Mouse (Mus musculus): Measurements from ENCODE around the gene Epb41l1.

Epb41l1 gene

DNA sequence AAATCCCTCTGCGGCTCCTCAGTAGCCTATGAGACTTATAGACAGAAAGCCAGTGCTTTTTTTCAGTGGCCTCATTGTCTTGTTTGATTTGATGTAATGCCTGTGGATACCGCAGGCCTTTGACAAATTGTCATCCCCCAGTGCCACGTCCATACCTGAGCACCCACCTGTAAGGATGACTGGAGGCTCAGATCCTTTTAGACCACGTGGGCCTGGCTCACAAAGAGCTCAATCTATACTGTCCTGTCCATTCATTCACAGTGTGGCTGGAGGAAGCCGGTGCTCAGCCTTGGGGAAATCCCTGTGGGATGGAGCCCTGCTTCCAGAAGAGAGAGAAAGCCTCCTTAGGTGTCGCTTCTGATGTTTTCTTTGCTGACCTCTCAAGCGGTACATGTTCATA lies 62.5 kb downstream of the Epb41l1 start:
- CTCF ChIA-PET: no interaction called here

DNA sequence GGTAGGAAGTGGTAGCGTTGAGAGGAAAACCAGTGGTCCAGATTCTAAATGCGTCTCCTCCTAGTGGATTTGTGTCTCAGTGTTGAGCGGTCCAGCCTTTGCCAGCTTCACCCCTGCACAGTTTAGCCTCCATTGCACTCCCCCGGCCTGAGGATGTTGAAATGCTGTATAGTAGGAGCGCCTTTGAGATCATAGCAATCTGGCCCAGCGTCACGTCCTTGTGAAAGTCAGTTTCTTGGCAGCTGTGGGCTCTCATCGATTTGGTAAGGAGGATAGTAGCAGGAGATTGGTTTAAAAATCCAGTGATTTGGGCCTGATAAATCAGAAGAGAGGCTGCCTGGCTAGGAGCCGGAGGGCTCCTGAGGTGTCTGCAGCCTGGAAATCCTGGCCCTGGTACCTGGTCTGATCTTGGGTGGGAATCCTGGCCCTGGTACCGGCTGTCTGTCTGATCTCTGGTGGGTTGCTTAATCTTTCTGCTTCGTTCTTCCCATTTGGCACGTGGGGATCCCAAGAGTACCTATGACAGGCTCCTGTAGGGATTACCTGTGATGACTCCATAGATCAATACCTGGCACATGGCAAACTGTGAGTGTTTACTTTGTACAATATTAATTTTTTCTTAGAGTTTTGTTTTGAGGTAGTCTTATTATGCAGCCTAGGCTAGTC lies 65.5 kb downstream of the Epb41l1 start:
- CTCF ChIA-PET: no interaction called here

DNA sequence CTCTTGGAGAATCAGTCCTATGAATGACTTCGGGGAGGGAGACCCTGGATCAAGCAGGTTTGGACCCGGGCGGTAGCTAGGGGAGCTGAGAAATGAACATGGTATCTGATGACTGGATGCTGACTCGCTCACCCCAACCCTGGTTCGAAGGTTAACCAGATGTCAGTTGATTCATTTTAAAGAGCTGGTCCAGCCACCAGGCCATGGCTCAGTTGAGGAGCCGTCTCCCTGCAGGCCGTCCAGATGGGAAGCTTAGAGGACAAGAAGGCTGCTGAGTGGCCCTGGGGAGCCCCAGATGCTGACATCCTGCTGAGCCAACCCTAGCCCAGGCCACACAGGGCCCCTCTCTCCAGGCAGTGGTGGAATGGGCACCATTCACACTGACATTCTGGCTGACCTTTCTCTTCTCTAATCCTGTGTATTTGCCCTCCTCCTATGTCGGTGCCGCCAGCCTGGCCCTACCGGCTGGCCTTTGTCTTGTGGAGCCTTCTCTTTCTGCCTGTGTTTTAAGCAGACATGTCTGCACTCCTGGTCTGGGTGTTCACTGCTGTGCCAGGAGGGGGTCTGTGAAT lies 67.0 kb downstream of the Epb41l1 start:
- CTCF ChIA-PET: interaction anchor here (0.7 kb wide), 1 partner anchor 36 kb away, joined by 4 read pairs; no protein-coding TSS in a partner anchor

DNA sequence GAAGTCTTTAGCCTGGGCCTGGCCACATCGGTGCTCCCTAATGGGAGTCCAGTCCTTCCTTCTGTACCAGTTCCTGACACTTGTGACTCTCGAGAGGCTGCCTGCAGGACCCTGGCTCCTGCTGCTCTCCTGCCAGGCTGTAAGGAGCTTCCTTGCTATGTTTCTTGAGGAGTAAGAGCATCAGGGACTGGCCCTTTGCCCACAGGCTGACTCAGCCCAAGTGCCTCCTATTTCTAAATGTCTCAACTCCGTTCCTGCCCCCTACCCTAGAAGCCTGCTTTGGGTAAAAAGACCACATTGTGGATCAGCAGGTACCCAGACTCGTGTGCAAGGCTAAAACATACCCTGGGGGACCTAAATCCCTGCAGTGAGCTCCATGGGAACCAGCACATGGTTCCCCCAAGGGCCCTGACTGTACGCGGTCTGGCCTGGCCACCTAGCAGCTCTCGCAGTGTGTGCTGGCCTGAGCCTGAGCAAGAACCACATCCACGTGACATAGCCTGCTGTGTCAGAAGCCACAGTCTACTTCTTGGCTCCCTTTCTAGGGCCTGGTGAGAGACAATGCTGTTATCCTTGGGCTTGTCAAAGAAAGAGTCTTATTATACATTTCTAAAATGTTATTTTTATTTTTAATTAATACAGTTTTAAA lies 67.6 kb downstream of the Epb41l1 start:
- CTCF ChIA-PET: no interaction called here

DNA sequence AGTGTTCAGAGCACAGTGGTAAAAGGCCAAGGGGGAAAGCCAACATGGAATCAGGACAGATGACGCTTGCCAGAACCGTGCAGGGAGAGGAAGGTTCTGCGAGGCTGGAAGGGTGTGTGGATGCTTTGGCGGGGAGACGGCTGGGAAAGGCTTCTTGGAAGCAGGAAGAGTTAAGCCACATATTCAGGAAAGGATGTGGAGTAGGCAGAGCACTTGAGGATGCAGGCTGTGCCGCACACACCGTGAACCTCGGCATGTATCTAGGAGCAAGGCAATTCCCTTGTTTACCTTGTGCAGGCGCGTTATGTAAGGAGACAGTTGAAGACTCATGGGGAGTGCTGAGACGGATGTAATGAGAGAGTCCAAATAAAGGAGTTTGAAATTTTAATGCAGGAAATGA lies 69.5 kb downstream of the Epb41l1 start:
- CTCF ChIA-PET: no interaction called here

DNA sequence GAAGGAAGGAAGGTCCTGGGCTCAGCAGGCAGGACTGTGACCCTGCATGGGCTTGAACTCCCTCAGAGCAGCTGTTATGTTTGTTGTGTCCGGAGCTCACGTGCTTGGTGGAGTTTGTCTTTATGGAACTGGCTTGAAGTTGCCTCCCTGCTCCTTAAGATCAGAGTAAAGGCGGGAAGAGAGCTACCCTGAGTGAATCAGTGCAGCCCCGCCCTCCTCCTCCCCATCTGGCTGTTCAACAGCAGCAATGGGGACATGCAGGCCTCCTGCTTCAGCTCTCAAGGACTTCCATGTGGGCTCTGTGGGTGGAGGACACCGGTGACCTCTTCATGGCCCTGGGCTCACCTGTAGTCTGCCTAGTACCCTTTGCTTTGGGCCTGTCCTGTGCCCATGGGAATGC lies 71.1 kb downstream of the Epb41l1 start:
- CTCF ChIA-PET: no interaction called here

DNA sequence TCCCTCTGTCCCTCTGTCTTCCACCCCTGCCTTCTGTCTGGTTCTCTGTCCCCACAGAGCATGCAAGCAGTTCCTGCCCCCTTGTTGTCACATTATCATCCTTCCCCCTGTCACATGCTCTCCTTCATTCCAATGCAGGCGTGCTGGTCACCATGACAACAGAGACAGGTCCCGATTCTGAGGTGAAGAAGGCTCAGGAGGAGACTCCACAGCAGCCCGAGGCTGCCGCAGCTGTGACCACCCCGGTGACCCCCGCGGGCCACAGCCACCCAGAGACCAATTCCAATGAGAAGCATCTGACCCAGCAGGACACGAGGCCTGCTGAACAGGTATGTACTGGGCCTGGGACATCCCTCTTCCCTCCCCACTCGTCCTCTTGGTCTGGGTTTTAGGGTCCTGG lies 73.1 kb downstream of the Epb41l1 start:
- CTCF ChIA-PET: no interaction called here

DNA sequence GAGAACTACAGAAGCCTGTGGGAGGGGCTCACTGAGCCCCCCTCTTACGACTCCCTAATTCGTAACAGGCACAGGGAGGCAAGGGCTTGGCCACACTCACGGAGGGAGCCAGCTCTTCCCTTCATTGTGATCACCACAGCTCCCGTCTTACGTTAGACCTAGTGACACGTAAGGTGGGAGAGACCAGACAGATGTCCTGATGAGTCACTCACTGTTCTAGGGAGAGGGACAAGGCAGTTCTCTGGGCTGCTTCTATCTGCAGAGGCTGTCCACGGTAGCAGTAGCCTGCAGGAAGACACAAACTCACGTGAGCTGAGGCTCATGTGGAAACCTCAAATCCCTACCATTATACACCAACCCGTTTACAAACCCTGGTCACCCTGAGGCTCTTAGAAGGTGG lies 73.8 kb downstream of the Epb41l1 start:
- CTCF ChIA-PET: no interaction called here

DNA sequence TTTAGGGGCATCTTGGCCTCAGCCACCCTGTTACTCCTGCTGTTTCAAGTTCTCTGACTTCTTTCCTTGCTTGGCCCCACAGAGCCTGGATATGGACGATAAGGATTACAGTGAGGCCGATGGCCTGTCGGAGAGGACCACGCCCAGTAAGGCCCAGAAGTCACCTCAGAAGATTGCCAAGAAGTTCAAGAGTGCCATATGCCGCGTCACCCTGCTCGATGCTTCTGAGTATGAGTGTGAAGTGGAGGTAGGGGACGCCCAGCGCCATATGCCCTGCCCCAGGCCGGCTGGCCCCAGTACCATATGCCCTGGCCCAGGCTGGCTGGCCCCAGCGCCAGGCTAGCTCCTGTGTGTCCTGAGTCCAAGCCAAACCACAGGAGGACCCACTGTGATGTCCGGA lies 74.2 kb downstream of the Epb41l1 start:
- CTCF ChIA-PET: no interaction called here

DNA sequence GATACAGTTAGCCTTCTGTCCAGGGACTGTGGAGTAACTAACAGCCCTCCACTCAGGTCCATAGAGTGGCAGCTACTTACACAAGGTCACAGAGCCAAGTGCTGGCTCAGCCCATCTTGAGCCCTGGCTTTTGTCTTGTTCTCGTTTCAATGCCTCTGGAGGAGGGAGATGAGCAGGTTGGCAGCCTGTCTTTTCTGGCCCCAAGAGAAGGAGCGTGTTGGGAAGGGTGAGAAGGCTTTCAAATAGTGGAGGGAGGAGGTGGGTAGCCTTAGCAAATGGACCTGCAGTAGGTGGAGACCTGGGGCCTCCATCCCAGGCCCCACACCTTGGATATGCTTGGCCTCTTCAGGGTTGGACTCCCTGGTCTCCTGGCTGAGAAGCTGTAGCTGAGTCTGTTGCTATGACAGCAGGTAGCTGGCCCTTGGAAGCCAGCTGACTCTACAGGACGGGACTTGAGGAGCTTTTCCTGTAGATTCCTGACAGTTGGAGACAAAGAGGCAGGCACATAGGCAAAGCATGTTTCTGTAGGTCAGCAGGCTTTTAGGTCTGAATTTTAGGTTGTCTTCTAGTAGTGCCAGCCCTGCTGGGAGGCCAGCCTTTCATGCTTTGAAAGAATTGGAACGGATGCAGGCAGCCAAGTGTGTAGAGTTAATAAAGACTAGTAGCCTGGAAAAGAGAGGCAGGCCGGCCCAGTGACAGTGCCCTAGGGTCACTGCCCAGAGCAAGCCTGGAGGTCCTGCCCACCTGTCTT lies 76.3 kb downstream of the Epb41l1 start:
- CTCF ChIA-PET: interaction anchor here (0.6 kb wide), 1 partner anchor 17 kb away, joined by 3 read pairs; no protein-coding TSS in a partner anchor

DNA sequence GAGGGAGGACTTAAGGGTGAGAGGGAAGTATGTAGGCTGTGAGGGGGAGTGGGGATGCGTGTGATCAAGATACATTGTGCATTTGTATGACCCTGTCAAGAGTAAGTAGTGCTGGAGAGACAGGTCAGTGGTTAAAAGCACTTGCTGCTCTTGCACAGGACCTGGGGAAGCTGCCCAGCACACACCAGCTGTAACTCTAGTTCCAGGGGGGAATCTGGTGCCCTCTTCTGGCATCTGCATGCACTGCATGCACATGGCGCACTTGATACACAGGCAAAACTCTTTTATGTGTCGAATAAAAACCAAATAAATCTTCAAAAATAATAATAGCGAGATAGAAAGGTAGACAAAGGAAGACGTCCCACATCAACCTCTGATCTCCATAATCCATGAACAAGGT lies 77.2 kb downstream of the Epb41l1 start:
- CTCF ChIA-PET: interaction anchor here (0.6 kb wide), 1 partner anchor 1110 kb away, joined by 4 read pairs; no protein-coding TSS in a partner anchor

DNA sequence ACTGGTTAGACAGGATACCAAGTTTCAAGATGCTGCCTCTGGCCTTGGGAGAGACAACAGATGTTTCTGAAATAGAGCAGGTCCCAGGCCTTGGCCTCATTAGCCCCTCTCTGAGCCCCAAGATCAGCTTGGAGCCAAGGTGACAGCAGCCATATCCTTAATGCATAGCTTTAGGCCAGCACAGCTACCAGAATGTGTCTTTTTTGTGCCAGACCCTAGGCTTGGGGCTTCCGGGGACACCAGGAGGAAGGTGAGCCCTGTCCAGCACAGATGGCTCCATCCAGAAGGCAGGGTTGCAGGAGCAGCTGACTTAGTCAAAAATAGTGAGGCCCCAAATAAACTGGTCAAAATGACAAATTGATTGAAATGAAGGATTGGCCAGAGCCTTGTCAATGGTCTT lies 80.3 kb downstream of the Epb41l1 start:
- CTCF ChIA-PET: no interaction called here

DNA sequence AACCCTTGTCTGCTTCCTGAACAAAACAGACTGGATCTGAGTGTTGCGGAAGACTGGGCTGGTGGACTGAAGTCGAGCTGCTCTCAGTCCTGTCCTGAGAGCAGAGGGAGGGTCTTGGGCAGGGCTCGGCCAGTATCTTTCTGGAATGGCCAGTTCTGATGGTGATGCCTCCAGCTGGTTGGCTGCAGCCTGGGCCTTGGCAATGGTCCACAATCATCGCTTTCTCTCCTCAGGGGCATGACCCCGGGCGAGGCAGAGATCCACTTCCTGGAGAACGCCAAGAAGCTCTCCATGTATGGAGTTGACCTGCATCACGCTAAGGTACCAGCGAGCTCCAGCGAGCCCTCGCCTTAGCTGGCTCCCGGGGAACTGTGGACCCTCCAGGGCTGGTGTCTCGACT lies 84.8 kb downstream of the Epb41l1 start:
- CTCF ChIA-PET: no interaction called here

DNA sequence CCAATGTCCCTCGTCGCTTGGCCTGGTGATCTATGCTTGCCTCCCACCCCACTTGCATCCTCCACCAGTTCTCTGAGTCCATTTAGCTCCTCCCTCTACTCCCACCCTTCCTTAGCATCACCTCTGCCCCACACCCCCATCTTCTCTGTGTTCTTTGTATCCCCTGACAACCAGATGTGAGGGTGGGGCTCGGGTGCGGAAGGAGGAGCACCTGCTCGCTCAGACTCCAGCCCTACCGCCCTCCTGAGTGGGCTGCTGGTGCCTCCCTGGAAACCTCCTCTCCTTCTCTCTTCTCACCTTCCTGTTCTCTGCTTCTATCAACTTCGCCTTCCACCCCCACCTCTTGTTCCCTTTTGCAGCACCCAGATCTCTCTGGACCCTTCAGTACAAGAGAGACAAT lies 91.3 kb downstream of the Epb41l1 start:
- CTCF ChIA-PET: no interaction called here

DNA sequence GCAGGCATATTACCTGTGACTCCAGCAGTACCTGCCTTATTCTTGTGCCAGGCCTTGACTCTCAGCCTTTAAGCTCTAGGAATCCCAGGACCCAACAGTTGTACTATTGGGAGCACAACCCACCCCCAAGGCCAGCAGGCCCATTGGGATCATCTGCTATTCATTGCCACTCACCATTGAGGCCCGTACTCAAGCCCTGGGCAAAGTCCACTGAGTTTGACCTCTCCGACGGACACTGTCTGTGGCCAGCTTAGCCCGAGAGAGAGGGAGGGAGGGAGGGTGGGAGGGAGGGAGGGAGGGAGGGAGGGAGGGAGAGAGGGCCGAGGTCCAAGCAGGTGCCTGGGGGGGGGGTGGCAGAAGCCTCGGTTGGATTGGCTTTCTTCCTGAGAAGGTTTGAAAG lies 91.9 kb downstream of the Epb41l1 start:
- CTCF ChIA-PET: no interaction called here

DNA sequence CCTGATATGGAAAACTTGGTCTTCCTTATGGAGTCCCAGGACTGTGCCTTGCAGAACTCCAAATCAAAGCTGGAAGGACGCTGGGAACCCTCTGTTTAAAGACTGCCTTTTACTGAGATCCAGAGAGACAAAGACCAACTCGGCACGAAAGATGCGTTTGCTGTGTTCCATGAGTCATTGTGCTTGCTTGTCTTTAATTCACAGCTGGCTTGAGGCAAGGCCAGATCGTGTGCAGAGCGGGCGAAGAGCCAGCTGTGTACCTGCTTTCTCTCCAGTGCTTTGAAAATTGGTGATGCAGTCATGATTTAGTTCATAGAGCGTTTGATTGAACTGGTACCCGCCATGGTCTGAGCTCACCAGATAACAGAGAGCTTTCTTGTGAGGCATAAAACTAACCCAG lies 94.4 kb downstream of the Epb41l1 start:
- CTCF ChIA-PET: interaction anchor here (0.6 kb wide), 1 partner anchor 178 kb away, joined by 3 read pairs; no protein-coding TSS in a partner anchor

DNA sequence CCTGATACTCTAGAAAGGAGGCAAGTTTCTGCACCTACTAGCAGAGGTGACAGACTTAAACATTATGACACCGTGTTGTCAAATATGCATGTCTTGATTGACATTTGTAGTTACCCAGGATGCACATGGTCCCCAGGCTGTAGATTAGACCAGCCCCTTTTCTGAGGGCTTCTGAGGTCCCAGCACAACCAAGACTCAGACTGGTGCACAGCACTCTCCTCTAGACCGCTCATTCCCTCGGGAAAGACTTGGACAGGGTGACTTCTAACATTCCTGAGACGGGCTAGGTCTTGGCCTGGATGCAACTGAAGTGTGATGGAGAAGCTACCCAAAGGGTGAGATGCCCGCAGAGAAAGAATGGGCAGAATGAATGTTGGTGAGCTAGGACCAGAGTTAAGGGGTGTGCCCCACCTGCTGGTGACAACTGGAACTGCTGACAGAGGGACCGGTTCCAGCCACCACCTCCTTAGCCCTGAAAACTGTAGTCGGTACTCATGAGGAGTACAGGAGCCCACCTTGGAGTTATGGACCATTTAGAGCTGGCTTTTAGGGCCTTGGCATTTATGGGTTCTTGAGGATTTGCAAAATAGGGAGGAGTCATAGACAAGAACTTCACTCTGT lies 95.0 kb downstream of the Epb41l1 start:
- CTCF ChIA-PET: interaction anchor here (0.6 kb wide), 1 partner anchor 179 kb away, joined by 3 read pairs; no protein-coding TSS in a partner anchor

DNA sequence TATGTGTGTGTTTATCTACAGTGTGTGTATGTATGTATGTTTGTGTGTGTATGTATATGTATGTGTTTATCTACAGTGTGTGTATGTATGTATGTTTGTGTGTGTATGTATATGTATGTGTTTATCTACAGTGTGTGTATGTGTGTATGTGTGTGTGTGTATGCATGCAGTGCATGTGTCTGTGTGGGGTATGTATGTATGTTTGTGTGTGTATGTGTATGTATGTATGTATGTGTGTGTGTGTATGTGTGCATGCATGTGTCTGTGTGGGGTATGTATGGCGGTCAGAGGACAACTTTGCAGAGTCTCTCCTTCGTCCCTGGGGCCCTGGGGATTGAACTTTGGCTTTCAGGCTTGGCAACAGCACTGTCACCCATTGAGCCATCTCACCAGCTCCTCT lies 96.0 kb downstream of the Epb41l1 start:
- CTCF ChIA-PET: interaction anchor here (0.6 kb wide), 1 partner anchor 592 kb away, joined by 3 read pairs; no protein-coding TSS in a partner anchor

DNA sequence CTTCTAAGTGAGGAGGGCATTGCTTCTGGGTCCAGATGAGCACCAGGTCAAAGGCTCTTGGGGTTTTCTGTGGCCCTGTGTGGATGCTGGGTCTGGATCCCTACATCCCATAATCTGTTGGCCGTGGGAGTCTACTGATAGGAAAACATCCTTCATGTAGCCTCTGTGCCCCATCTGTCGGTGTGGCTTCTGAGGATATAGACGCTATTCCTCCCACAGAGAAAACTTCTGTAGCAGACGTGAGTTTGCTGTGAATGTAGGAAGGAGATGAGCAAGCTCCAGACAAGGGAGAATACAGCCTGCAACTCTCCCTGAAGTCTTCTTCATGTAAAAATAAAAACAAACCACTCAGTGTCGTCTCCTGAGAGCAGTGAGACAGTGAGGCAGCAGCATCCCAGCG lies 97.6 kb downstream of the Epb41l1 start:
- CTCF ChIA-PET: no interaction called here

DNA sequence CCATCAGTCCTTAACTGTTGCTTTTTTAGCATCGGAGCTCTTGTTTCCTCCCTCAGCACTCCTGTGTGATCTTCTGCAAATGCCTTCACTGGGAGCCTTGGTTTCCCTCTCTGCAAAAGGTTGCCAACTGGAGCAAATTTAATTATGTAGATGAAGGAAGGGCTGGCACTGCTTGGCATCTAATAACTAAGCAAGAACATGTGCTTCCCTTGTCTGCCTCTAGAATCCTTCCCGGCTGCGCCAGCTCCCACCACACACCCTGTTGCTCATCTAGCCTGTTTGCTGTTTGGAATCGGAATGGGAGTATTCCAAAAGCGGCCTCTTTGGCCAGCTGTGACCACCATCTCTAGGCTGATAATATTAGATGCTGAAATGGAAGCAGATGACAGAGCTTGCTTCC lies 98.9 kb downstream of the Epb41l1 start:
- CTCF ChIA-PET: no interaction called here

DNA sequence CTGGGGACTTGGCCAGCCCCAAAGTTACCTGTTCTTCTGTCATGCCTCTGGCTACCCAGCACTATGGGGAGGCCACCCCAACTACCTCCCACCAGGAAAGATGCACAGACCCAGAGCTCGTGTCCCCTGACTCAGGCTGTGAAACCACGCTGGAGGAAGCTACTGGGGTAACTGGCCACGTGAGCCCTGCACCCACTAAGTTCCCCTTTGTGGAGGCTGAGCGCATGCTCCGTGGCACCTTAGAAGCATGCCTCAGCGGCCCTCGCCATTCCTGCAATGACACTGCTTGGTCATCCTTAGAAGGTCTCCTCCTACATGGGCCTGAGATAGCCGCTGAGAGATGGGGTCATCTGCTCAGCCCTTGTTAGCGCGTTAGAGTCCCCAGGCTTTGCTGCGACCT lies 102.3 kb downstream of the Epb41l1 start:
- CTCF ChIA-PET: no interaction called here

DNA sequence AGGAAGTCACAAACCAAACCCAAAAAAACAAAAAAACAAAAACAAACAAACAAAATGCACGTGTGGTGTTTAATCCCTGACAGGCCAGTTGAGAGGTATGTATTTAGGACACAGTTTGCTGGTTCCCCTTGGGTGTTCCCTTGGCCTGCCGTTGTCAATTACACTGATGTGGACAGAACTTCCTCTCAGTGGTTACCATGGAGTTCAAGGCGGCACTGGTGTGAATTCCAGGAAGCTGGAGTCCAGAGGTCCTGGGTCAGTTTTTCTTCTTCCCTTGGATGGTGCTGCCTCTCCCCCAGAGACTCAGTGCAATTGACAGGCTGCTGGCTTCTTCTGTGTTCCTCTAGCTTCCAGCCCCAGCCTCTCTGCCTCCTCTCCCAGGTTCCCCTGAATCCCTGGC lies 103.4 kb downstream of the Epb41l1 start:
- CTCF ChIA-PET: no interaction called here

Data from spleen, embryonic (tissue).